Mouse (Mus musculus): ENCODE results near the gene Uqcrc1.

Gene Uqcrc1

DNA sequence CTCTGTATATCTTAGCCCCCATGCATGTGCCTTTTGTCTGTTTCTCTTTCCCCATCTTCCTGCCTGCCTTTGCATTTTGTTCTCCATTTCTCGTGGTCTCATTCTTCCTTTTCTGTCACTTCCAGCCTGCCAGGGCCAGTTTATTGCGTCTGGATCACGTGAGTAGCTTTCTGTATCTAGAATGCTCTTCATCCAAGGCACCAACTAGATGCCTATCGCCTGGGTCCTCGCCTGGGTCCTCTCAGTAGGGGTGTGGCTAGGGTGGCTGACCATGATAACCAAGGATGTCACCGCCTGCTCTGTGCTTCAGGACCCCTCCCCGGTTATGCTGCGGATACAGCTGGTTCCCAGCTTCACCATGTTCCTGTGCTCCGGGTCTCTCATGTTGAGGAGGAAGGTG, 46.8 kb downstream of the Uqcrc1 start:
- in situ Hi-C loops (cut with MboI, MseI), result no loop called here

DNA sequence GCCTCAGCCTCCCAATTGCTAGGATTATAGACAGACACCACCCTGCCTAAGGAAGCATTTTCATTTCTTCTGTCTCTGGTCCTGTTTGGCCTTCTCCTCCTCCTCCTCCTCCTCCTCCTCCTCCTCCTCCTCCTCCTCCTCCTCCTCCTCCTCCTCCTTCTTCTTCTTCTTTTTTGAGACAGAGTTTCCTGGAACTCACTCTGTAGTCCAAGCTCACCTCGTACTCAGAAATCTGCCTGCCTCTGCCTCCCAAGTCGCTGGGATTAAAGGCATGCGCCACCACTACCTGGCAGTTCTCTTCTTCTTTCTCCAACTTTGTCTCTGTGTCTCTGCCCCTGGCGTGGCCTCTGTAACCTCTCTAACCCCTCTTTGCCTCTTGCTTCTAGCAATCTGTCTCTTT, 49.3 kb downstream of the Uqcrc1 start, which contains the start of gene Ucn2:
Gene Ucn2, plus strand, starts transcription at position 301 of the 400 bp plus-strand sequence.
- in situ Hi-C loops (cut with MboI, MseI), result no loop called here

GRCm38 (mm10) chr9:108987704-108988350, 51.4 kb downstream of the Uqcrc1 start:
- in situ Hi-C loops (cut with MboI, MseI), result no loop called here

- in situ Hi-C loops (cut with MboI, MseI), result loop anchor here (5.0 to 10.0 kb wide), 3 partner anchors 227 to 885 kb away; partner anchors contain the start of gene Cdc25a (in 1 of the 2)
These were observed 53.5 kb downstream of the Uqcrc1 start for GRCm38 (mm10) chr9:108989802-108990461.

GRCm38 (mm10) chr9:108990462-108990820, 54.0 kb downstream of the Uqcrc1 start:
- in situ Hi-C loops (cut with MboI, MseI), result loop anchor here (5.0 to 10.0 kb wide), 3 partner anchors 227 to 884 kb away; partner anchors contain the start of gene Cdc25a (in 1 of the 2)

DNA sequence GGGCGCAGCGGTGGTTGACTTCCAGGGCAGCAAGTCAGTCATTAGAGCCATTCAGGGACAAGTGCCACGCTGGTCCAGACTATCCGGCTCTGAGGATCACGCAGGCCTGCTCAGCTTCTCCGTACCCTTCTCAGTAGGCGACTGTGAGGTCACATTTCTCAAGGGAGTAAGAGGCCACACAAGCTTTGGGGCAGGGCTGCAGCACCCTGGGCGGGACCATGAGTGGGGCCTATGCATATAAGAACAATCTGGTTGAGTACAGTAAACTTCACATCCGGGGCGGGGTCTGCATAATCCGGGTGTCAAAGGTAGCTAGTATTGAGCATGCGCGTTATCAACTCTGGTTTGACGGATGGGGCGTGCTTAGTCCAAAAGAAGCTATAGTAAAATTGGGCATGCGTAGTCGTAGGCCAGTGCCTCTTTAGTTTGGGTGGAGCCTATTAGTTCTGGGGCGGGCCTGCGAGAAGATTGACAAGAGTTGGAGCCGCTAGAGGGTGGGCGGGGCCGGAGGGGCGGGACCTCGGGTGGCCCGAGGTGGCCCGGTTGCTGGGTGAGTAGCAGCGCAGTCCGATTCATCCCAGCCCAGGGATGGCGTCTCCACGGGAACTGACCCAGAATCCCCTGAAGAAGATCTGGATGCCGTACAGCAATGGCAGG, 55.1 kb downstream of the Uqcrc1 start, which contains the start of gene Pfkfb4:
Gene Pfkfb4, plus strand, starts transcription at position 351 of the 657 bp plus-strand sequence.
- in situ Hi-C loops (cut with MboI, MseI), result loop anchor here (5.0 to 10.0 kb wide), 3 partner anchors 226 to 883 kb away; partner anchors contain the start of gene Cdc25a (in 1 of the 2)

- in situ Hi-C loops (cut with MboI, MseI), result loop anchor here (5.0 to 10.0 kb wide), 3 partner anchors 225 to 883 kb away; partner anchors contain the start of gene Cdc25a (in 1 of the 2)
These were observed 55.6 kb downstream of the Uqcrc1 start for GRCm38 (mm10) chr9:108992085-108992469.

DNA sequence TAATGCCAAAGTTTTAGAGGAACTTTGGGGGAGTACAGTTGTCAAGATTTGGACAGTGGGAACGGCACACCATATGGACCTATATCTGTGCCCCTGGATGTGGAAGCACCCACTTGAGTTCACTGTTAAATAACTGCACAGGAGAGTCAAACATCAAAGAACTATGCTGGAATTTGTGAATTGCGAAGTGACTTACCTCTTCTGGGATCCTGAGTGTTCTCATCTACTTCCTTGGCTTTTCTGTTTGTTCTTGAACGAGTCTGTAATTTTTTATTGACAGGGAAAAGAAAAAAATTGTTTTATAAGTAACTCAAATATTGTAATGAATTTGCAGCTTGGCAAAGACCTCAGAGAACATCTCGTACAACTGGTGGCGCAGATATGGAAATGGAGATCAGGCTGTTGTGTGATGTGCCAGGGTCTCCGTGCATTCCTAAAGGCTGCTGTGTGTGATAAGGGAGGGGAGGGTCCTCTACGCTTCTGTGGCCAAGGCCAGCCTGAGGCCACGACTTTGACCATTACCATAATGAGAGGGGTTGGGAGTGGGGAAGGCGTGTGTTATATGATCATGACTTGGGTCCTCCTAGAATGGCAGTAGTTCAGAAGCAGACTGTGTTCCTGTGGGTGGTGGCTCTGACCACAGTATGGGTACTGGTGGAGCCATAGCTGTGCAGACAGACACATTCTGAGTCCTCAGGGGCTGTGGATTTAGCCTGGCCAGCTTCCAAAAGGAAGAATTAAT, 56.4 kb downstream of the Uqcrc1 start:
- in situ Hi-C loops (cut with MboI, MseI), result loop anchor here (5.0 to 10.0 kb wide), 3 partner anchors 225 to 882 kb away; partner anchors contain the start of gene Cdc25a (in 1 of the 2)

DNA sequence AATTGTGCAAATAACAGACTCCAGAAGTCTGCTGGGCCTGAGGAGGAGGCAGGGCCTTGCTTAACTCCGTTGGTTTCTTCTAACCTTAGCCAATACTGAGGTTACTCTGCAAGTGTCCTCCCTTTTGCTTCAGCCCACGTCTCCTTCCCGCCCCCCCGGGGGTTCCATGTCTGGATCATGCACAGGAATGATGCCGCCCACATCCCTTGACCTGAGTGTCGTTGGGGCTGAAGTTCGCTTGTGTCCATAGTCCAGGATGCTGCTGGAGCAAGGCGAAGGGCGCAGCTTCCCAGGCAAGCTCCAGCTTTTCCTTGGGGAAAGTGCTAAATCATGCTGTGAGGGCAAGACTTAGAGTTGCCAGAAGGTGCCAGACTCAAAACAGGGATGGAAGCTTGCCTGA, 60.0 kb downstream of the Uqcrc1 start:
- in situ Hi-C loops (cut with MboI, MseI), result loop anchor here (10.0 kb wide), 2 partner anchors 868 to 878 kb away; partner anchors contain the start of gene Cdc25a (in 1 of the 2)

DNA sequence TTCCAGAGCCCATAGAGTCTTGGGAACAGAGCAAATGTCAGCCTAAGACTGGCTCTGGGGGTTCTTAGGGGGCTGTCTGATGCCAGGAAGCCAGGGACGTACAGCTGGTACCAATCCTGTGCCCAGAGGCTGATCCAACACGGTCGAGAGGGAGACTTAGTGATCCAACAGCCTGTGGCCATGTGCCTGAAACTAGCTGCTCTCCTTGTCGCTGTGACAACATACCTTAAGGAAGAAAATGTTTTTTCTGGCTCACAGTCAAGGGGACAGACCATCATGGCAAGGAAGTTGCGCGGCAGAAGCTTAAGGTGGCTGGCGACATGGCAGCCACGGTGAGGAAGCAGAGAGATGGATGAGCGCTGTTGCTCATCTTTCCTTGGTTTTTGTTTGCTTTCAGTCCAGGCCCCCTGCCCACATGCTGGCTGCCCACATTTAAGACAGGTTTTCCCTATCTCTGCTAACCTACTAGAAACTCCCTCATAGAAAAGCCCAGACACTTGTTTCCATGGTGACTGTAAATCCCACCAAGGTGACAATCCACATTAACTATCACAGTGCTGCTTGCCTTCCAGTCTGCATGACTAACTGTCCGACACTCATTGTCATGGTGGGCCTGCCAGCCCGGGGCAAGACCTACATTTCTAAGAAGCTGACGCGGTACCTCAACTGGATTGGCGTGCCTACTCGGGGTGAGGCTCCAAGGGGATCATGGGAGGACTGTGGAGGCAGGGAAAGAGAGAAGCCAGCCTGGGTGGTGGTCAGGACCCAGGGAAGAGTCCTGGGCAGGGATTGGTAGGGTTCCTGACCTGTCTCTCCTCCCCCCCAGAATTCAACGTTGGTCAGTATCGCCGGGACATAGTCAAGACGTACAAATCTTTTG, 62.1 kb downstream of the Uqcrc1 start:
- in situ Hi-C loops (cut with MboI, MseI), result loop anchor here (10.0 kb wide), 2 partner anchors 866 to 876 kb away; partner anchors contain the start of gene Cdc25a (in 1 of the 2)

- in situ Hi-C loops (cut with MboI, MseI), result loop anchor here (10.0 kb wide), 2 partner anchors 866 to 876 kb away; partner anchors contain the start of gene Cdc25a (in 1 of the 2)
These were observed 62.7 kb downstream of the Uqcrc1 start for GRCm38 (mm10) chr9:108999167-108999526.

Data from T-helper 17 cell (primary cell).